Mouse (Mus musculus): ENCODE data around the gene Rab5b.

The Rab5b gene

DNA sequence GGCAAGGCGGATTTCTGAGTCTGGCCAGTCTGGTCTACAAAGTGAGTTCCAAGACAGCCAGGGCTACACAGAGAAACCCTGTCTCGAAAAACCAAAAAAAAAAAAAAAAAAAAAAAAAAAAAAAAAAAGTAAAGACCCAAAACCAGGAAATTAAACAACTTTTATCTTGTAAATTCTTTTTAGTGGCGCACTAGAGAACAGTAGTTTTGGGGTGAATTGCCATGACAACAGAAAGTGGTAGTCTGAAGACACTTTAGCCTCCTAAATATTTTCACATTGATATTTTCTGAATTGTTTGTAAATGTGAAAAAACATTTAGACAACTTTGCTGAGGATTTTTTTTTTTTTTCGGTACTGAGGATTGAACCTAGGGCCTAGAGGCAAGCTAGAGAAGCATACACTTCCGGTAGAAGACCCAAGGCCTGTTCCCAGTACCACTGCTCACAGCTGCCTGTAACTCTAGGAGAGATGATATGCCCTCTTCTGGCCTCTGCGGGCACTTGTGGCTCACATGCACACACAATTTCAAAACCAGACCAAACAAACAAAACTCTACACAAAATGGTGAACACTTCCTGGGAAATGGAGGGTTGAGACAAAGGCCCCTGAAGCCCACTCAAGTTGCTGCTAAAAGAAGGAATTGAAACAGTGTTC, 1.1 kb upstream of the Rab5b start:
- no peak for DNase-seq

DNA sequence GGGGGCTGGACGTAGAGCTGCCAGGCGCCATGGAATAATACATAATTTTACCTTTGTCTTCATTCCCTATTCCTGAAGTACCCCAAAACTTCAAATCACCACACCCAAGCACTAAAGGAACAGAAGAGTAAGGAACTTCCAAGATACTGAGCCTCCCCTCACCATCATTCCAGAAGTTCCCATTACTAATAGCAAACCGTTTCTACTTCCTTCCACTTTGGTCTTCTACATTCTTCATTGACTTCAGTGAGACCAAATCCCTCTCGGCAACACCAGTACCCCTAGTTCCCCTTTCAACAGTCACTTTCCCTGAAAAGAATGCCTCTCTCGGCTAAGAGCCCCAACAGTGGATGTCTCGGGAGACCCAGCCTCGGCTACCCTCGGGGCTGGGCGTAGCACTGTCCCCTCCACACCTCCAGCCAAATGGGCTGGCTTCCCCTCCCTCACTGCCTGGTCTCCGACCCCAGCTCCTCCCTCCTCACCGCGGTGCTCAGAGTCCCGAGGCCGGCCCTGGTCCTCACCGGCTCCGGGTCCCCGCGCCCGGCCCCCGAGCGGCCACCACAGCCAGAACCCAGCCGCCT, 563 bp downstream of the Rab5b start:
- DNase-seq: no peak

DNA sequence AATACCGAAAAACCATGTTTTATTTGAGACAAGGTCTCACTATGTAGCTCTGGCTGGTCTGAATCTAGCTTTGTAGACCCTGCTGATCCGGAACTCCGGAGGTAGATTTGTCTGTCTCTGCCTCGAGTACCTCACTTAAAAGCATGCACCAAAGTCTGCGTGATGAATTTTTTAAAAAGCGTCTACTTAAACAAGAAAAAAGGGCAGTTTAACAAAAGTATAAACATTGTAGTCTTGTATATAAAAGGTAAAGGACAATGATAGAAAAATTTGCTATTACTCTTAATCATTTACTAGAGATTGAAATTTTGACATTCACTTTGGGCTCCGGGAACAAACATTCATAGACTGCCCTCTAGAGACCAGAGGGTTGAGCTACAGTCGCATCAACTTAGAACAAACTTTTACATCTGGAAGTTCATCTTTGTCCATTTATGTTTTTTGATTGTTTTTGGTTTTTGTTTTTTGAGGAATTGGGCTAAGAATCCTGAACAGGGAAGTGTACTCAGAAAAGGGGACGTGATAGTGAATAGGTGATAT, 21.5 kb downstream of the Rab5b start:
- DNase-seq: peak; percentile 37

DNA sequence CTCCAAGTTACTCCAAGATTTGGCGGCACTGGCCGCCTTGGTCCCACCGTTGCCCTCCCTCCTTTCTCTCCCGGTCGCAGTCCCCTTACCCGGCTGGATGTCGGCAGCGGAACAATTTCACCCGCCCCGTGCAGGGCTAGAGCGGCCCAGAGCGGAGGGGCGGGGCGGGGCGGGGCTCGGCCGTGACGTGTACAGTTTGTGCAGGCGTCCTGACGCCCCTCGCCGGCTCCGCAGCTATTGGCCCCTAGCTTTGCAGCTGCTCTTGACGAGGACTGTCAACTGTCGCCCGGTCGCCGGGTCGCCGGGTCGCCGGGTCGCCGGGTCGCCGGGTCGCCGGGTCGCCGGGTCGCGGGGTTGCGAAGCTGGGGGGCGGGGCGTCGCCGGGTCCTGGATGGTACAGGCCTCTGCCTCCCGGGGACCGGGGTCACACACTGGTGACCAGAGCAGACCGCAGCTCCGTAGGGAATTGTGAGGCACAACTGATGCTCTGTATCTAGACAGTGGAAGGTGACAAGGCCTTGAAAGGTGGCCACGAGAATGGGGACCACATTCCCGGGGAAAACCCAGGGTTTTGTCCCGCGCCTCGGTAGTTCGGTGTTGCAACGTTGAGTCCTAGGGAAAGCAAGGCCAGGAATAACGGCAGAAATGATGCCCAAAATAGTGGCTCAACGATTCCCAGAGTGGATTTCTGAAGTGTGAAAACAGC, 22.1 kb downstream of the Rab5b start, which contains the start of gene Suox:
TSS of gene Suox (minus strand) at position 311 of the 706 bp plus-strand sequence.
- DNase-seq: peak; percentile 89

DNA sequence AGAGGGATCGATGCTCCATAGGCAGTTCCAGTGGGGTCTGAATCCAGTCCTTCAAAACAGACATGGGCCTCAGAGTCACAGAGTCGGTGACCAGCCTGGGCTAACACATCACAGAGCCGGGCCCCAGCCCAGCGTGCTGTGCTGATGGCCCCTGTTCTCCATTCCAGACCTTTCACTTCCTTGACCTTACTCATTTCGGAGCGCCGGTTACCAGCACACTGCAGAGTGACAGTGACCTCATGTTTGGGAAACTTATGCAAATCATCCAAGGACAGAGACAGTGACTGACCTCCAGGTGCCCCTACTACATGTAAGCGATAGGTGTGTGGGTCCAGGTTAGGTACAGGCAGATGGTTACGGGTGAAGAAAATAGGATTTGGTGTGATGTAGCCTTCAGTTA, 24.9 kb downstream of the Rab5b start:
- no peak for DNase-seq

DNA sequence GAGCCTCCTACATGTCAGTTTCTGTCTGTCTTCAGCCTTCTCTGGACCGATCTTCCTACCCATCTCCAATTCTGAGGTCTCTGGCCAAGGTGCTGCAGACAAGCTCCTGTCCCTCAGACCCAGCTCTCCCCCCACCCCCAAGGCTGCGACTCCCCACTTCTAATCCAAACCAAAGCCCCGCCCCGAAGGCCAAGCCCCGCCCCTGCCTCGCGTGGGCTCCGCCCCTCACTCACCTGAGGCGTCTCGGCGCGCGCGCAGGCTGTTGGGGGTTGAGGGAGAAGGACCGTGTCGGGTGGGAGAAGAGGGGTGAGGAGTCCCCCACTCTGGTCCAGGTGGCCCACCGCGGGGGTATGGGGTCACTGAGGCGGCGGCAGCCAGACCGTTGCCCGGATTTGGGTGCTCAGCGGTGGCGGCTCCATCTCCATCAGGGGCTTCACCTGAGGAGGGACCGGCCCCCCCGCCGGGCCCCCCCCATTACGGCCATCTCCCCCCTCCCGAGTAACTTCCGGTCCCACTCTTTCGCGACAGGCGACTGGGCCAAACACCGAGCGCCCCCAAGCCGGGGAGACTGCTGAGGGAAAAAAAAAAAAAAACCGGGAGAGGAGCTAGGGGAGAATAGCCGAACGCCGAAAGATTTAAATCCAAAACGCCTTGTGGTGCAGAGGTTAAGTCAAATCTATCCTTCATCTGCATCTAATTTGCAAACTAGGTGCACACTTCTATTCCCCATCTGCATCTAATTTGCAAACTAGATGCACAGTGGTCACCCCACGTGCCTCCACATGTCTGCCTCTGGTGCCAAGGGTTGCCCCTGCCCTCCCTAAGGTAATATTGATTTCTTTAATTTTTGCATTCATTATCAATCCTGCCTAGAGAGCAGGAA, 27.0 kb downstream of the Rab5b start:
- DNase-seq: peak; percentile 68

DNA sequence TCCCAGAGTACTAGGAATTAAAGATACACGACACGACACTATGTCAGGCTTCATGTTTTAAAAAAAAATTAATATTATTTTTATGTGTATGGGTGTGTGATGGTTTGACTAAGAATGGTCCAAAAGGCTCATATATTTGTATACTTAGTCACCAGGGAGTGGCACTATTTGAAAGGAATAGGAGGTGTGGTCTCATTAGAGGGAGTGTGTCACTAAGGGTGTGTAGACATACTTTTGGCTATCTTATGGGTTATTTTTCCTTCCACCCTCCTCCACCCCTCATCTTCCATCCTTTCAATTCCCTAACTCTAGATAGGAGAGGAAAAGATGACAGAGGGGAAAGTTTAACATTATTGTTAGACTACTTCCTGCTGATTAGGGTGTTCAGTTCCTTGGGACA, 30.3 kb downstream of the Rab5b start:
- no peak for DNase-seq

DNA sequence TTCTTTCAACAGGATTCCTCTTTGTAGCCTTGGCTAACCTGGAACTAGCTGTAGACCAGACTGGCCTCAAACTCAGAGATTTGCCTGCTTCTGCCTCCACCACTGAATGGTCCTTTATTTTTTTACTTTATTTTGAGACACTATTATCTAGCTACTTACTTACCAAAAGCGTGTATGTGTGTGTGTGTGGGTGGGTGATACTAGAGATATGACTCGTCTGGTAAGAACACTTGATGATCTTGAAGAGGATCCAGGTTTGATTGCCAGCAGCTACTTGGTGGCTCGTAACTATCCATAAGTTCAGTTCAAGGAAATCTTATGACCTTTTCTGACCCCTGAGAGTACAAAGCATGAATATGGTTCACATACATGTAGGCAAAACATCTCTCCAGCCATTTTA, 30.8 kb downstream of the Rab5b start:
- DNase-seq: no peak

DNA sequence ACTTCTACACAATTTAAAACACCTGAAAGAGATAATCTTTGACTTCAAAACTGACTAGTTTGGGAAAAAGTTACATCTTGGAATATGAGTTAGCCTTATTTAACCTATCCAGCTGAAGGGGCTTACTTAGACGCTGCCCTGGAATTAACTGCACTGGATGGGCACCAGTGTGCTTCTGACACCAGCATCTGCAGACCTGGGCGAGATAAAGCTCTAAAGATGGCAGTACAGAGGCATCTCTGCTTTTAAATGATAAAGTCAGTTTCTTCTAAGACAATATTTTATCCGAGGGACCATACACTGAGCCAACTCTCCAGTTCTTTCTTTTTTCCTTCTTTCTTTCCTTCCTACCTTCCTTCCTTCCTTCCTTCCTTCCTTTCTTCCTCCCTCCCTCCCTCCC, 31.3 kb downstream of the Rab5b start:
- no peak for DNase-seq

DNA sequence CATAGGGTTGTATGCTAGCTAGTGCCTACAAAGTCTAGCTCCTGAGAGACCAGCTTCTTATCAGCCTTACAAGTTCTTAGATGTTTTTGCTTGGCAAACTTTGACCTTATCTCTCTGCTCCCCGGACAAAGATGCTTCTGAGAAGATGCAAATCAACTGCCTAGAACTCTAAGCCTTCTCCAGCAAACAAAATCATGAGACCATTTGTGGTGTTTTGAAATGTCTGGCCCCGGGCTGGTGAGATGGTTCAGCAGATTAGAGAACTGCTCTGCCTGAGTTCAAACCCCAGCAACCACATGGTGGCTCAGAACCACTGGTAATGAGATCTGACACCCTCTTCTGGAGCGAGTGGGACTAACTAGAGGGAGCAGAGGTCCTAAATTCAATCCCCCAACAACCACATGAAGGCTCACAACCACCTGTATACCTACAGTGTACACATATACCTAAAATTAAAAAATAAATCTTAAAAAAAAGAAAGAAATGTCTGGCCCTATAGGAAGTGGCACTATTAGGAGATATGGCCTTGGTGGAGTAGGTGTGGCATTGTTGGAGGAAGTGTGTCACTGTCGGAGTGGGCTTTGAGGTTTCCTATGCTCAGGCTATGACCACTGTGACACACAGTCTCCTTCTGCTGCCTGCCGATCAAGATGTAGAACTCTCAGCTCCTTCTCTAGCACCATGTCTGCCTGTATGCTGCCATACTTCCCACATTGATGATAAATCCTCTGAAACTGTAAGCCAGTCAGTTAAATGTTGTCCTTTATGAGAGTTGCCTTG, 32.4 kb downstream of the Rab5b start:
- DNase-seq: no peak

DNA sequence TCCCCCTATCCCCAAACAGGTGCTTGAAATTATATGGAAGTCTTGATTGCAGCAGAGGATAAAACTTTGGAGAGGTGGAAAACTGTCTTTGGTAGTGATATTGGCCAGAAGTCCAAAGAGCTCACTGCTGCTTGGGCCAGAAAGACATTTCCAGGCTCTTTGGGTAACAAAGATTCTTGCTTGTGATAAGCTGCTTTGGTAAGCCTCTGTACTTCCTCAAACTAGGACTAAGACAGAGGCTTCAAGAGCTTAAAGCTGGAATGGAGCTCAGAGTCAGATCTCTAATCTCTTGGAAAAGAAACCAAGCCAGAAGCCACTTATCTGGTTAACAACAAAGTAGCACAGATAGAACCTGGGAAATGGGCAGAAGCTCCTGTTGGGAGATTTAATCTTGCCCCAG, 33.6 kb downstream of the Rab5b start:
- DNase-seq: no peak

DNA sequence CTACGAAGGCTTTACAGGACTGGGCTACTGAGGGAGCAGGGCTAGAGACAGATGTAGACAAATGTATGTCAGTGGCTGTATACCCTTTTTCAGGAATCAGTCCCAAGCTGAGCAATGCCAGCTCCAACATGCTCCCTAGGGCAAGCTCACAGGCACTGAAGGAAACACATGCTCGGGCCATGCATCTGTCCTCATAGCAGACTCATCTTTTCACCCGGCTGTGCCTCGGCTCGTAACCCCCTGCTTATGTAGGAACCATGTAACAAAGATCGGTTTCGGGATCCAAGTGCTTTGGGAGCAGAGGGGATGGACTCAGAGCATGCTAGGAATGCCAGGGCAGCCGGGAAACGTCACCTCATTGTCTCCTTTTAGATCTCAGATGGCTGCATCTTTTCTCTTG, 36.6 kb downstream of the Rab5b start:
- DNase-seq: no peak

DNA sequence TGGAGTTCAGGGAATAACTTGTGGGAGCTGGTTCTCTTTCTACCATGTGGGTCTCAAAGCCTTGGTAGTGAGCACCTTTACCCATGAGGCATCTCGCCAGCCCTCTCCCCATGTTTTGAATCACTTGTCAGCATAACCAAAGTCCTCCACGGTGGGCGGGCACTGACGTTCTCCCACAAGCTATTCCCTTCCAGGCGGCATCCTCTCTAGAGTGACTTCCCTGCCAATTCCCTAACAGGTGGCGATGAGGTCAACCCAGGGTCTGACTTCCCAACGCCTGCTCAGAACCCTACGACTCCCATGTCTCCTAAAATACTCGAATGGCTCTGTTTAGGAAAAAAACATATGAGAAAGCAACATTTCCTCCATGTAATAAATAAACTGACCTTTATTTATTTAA, 38.2 kb downstream of the Rab5b start:
- DNase-seq: no peak

DNA sequence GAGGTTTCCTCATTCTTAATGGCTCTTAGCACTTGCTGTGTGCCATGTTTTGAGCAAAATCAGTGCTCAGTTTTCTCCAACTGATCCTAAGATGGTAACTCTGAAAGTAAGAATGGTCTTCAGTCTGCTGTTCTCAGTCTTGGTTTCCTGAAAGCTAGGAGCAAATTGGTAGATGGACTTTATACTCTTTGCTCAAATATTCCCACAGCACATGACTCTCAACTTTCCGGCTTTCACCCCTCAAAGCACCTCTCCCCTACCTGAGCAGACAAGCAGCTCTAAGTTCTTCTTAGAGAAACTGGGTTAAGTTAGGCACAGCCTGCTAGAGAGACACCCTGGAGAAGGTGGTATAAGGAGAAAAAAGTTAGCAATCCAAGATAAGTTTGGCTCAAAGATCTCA, 39.3 kb downstream of the Rab5b start:
- no peak for DNase-seq

DNA sequence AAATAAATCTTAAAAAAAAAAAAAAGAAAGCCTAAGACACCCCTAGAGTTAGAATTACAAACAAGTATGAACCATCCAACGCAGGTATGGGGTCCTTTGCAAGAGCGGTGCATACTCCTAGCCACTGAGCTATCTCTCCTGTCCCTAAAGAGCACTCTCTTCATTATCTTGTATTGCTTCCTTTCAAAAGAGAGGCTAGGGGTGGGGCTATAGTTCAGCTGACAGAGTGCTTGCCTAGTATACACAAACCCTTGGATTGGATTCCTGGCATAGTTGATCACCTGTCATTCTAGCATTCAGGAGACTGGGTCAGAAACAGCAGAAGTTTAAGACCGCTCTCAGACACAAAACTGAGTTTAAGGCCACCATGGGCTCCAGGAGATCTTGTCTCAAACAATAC, 40.8 kb downstream of the Rab5b start:
- no peak for DNase-seq

DNA sequence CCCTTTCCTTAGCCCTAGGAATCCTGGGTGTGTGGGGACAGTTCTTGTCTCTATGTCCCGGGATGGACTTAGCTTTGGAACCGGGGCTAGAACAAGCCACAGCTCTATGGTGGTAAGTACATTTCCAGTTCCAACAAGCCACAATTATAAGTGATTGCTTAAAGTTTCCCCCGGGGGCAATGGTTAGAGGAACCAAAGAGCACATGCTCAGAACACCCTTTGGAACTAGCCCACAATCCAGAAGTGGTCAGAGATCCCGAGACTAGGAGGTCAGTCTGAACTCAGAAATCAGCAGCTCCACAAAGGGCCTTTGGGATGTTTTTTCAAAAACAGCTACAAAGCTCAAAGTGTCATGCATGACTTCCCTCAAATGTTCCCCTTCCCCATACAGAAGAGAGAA, 42.2 kb downstream of the Rab5b start:
- DNase-seq: no peak

DNA sequence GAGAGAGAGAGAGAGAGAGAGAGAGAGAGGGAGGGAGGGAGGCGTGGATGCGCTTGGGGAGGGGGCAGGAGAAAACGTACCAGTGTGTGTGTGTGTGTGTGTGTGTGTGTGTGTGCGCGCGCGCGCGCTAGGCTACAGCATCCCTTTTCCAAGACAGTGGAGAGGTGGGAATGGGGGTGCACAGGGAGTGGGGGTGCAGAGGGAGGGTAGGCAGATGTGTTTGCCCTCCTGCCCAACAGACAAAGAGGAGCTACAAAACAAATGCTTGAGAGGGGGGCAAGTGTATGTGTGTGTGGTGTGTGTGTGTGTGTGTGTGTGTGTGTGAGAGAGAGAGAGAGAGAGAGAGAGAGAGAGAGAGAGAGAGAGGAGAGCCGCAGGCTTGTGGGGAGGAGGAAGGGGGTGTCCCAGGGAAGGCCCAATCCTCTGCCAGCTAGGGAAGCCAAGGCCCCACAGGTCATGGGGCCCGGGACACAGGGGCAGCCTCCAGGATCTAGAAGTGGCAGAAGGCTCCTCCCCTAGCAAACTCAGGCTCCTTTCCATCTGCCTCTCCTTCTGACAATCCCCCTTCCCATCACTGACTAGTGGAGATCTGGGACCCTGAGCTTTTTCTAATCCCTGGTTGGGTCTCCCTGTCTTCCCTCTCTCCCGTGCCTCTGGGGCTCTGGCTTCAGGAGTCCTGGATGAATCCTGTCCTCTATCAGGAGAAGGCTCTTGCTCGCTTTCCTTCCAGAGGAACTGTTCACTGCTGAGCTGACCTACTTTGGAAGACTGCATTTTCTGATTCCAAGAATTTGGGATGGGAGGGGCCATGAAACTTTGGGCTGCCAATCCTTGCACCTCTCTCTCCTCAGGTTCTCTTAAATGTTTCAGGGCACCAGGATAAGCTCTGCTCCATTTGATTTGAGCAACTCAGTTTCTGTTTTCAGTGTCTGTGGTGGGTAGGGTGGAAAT, 49.6 kb downstream of the Rab5b start:
- peak; percentile 37 for DNase-seq

DNA sequence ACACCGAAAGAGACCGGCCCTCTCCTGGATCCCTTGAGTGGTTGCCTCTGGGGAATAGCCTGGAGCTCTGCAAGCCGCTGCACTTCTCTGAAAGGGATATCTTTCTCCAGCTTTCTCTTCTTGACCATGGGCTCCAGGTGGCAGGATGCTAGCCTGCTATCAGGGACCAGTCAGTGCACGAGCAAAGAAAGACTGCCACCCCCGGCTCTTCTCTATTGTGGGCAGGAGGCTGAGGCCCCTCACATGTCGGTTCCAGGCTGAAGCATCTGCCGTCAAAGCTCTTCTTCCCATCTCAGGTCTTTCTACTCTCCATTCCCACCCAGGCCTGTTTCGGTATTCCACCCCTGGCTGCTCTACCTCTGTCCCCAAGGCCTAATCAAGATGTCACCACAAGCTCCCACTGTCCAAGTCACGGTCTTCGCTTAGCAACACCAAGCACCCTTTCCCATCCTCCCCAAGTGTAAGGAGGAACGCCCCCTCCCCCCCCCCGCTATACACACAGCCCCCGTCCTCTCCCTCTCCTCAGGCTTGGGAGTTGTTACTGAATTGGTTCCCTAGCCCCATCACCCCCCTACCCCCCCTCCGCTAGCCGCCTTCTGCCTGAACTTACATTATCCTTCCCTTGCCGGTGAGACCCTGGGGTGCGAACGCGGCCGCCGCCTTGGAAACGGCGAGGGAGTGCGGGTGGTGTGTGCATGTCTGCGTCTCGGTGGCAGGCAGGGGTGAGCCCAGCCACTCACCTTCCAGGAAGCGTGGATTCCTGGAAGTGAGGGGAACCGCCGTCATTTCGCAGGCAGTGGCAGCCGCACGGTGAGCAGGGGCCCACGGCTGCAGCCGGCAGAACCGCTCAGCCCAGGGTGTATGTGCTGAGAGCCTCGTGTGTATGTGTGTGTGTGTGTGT, 50.7 kb downstream of the Rab5b start, which contains the start of gene Ikzf4:
TSS of gene Ikzf4 (minus strand) at position 881 of the 901 bp plus-strand sequence.
- peak; percentile 57 for DNase-seq

DNA sequence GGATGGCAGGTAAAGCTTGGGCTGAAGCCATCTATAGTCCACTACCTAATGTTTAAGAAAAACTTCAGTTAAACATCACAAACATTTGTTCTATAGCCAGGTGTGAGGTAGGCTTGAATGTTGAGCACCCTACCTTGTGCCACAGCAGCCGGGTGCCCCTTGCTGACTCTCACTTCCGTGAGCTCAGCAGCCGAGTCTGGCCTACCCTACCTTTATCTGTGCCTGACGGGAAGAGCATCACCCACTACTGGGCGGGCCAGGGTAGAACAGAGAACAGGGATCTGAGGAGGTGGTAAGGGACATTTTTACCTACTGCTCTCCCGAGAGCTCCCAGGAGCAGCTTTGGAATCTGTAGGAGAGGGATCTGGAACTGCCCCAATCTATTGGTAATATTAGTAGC, 53.3 kb downstream of the Rab5b start:
- DNase-seq: no peak

DNA sequence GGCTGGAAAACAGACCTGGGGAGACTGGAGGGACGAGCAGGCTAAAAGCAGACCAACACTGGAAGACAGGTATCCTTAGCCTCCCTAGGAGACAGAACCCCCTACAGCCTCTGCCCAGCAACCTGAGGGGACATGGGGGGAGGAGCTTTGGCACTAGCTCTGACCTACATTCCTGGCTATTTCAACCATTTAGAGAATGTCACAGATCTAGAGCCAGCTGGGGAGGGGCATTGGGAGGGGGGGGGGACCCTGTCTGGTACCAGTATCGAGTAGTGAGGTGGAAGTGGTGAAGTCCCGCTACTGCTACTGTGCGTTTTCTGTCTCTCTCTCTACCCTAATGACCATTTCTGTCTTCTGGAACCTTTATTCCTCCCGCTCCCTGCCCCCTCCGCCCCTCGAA, 54.2 kb downstream of the Rab5b start:
- no peak for DNase-seq
